Mouse (Mus musculus) heart, adult 8-10 months (tissue): ENCODE results near the gene Brox. TPM values are rescaled to one million over a fixed set of nuclear protein-coding genes. Genes with fewer than 3 reads are reported as not detected.
"Not testable (repeated sequence)": the region's sequence is repeated elsewhere in the genome, so short reads cannot be mapped to it uniquely, and the experiment has no call there.

Experiments used
- DNase-seq: peaks from one replicate; pipeline ENCODE4 v3.0.0; 2022; ENCODE audit warnings: low spot score
- total RNA-seq, 4 experiments: library from RNA; stranded (reverse); gene quantifications; 2 replicates each; pipeline ENCODE4 v1.2.4; 2022

Brox gene
- 10 to 100 TPM; 27.0 to 35.3 (median 32.5) TPM for total RNA-seq

GRCm38 (mm10) chr1:183296877-183297383, at the start of gene Brox:
Brox (minus strand) TSS chr1:183297269.
- DNase-seq, result peak; percentile 93

- no peak for DNase-seq
These were observed 48.7 kb upstream of the Brox start for GRCm38 (mm10) chr1:183345817-183346195.

- peak; percentile 84 for DNase-seq
These were observed 48.1 kb upstream of the Brox start for GRCm38 (mm10) chr1:183344886-183345816.

- DNase-seq, result not testable (repeated sequence)
These were observed 45.8 kb upstream of the Brox start for GRCm38 (mm10) chr1:183342902-183343301.

- no peak for DNase-seq
These were observed 30.1 kb upstream of the Brox start for GRCm38 (mm10) chr1:183327171-183327570.

GRCm38 (mm10) chr1:183324433-183324832, 27.4 kb upstream of the Brox start:
- DNase-seq, result no peak

GRCm38 (mm10) chr1:183323923-183324322, 26.9 kb upstream of the Brox start:
- no peak for DNase-seq

- not testable (repeated sequence) for DNase-seq
These were observed 25.4 kb upstream of the Brox start for GRCm38 (mm10) chr1:183322496-183322895.

GRCm38 (mm10) chr1:183320708-183321107, 23.6 kb upstream of the Brox start:
- DNase-seq, result no peak

GRCm38 (mm10) chr1:183315783-183316182, 18.7 kb upstream of the Brox start:
- no peak for DNase-seq

GRCm38 (mm10) chr1:183312076-183312475, 15.0 kb upstream of the Brox start:
- DNase-seq, result no peak

- not testable (repeated sequence) for DNase-seq
These were observed 12.5 kb upstream of the Brox start for GRCm38 (mm10) chr1:183309601-183310000.

- no peak for DNase-seq
These were observed 11.4 kb upstream of the Brox start for GRCm38 (mm10) chr1:183308476-183308875.

- DNase-seq, result no peak
These were observed 10.5 kb upstream of the Brox start for GRCm38 (mm10) chr1:183307555-183307954.

GRCm38 (mm10) chr1:183299161-183299560, 2.1 kb upstream of the Brox start:
- DNase-seq, result peak; percentile 100

- peak; percentile 66 for DNase-seq
These were observed 919 bp upstream of the Brox start for GRCm38 (mm10) chr1:183297886-183298489.

- peak; percentile 35 for DNase-seq
These were observed 410 bp upstream of the Brox start for GRCm38 (mm10) chr1:183297473-183297885.

GRCm38 (mm10) chr1:183296465-183296864, 604 bp downstream of the Brox start, which contains the start of gene Aida:
Aida (plus strand) TSS chr1:183296590.
- DNase-seq, result no peak

GRCm38 (mm10) chr1:183289576-183289975, 7.5 kb downstream of the Brox start:
- DNase-seq, result no peak

GRCm38 (mm10) chr1:183288351-183288750, 8.7 kb downstream of the Brox start:
- DNase-seq, result no peak

- DNase-seq, result no peak
These were observed 21.3 kb downstream of the Brox start for GRCm38 (mm10) chr1:183275763-183276162.

- DNase-seq, result no peak
These were observed 22.7 kb downstream of the Brox start for GRCm38 (mm10) chr1:183274385-183274784.
